In the genomic region with DNA sequence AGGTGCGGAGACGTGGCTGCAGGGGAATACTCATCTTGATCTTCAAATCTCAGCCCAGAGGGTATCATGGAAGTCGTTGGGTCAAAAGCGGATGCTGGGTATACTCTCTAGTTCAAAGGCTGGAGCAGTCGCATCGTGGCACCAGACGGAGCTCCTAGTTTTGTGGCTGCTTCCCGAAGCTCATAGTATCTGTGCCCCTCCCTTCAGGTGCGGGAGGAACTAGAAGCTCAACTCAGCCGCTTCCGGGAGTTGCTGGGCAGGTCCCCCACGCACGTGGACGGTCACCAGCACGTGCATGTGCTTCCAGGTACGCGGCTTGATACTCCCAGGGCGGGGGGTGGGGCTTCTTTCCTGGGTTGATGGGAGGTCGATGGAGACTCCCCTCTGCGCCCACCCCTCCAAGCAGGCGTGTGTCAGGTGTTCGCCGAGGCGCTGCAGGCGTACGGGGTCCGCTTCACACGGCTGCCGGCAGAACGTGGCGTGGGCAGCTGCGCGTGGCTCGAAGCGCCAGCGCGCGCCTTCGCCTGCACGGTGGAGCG, we compare ENCODE assay signal across 8 mouse cellular contexts. TPM values are rescaled to one million over a fixed set of nuclear protein-coding genes. Genes with fewer than 3 reads are reported as not detected.
DNase-seq lines count a peak whose midpoint lies in the region; ATAC-seq lines count a peak whose summit lies in the region.

No protein-coding gene starts in this region.

- no peaks in the 10 kb centered on the region; the same call in 1 of the 2 replicates for H3K36me3 ChIP-seq in liver, embryonic 11.5 days (ENCODE audit: control insufficient read depth, insufficient read depth, low read length)

- ATAC-seq in frontal cortex, adult (ENCODE audit: low TSS enrichment): peak; percentile 38; the same call in 1 of the 2 replicates
- ATAC-seq in CD4-positive, CD25-positive, alpha-beta regulatory T cell, adult 4 months: peak; percentile 65
- ATAC-seq in liver, embryonic 11.5 days (replicated peaks; ENCODE audit: low FRiP score): peak; percentile 19

- H3K9me3 ChIP-seq in liver, embryonic 11.5 days (ENCODE audit: control insufficient read depth, low read length): no peaks in the 10 kb centered on the region

- peaks cover 10% of the 10 kb centered on the region for H3K4me1 ChIP-seq in liver, embryonic 11.5 days (replicated peaks; ENCODE audit: control insufficient read depth, insufficient read depth, low read length)

- no peaks in the 10 kb centered on the region for H3K27me3 ChIP-seq in liver, embryonic 11.5 days (replicated peaks; ENCODE audit: control insufficient read depth, insufficient read depth, low read length)

- H3K4me3 ChIP-seq in liver, embryonic 11.5 days (ENCODE audit: low read depth, low read length): peak overlapping the region; percentile 71

- under 1% methylated on average over 41 of the region's 41 CpGs for WGBS in liver, embryonic 11.5 days

- peak overlapping the region; percentile 40; the same call in 1 of the 2 replicates for H3K27ac ChIP-seq in liver, embryonic 11.5 days (ENCODE audit: low read depth, low read length)

- DNase-seq in frontal cortex, postnatal 25 days (ENCODE audit: low spot score in 2 of 2): no peak
- DNase-seq in embryo, embryonic 11 days: peak; percentile 34
- DNase-seq in induced T-regulatory cell, adult 2 months (ENCODE audit: low read depth): peak; percentile 74
- peak; percentile 70 for DNase-seq in liver, embryonic 11.5 days (ENCODE audit: low spot score)
- DNase-seq in neural tube, embryonic 10.5 days (ENCODE audit: extremely low spot score, low spot score): peak; percentile 54
- DNase-seq in thymus, postnatal 36 days: peak; percentile 23 to 32

- H3K4me2 ChIP-seq in liver, embryonic 11.5 days: peak overlapping the region; percentile 88

- H3K9ac ChIP-seq in liver, embryonic 11.5 days (ENCODE audit: low read depth, low read length): peak overlapping the region; percentile 75

RNA-seq across cellular contexts. Expression of gene Ccdc116, which starts 0.4 kb away (rescaled TPM):
- 1 to 10 TPM in 1 of 2 experiments, under 1 TPM in 1; 0.58 to 1.4 TPM for polyA plus RNA-seq in CD4-positive, CD25-positive, alpha-beta regulatory T cell, adult 4 months (2017; shearing (Covaris generic))
- 1.7 and 2.4 TPM in 2 replicates for polyA plus RNA-seq in liver, embryonic 11.5 days (2014; fragmentation: Nextera tagmentation; extraction: Ambion mirVana)

RNA-seq across cellular contexts. Expression of gene Ydjc, which starts 3.0 kb away (rescaled TPM):
- polyA plus RNA-seq in CD4-positive, CD25-positive, alpha-beta regulatory T cell, adult 4 months (2017; shearing (Covaris generic)): 1 to 10 TPM; 6.9 to 8.4 TPM
- polyA plus RNA-seq in liver, embryonic 11.5 days (2014; fragmentation: Nextera tagmentation; extraction: Ambion mirVana): 33.5 and 34.2 TPM in 2 replicates

RNA-seq across cellular contexts. Expression of gene Sdf2l1, which starts 15.3 kb away (rescaled TPM):
- 10 to 100 TPM; 19.7 to 22.9 TPM for polyA plus RNA-seq in CD4-positive, CD25-positive, alpha-beta regulatory T cell, adult 4 months (2017; shearing (Covaris generic))
- 96.3 and 108 TPM in 2 replicates for polyA plus RNA-seq in liver, embryonic 11.5 days (2014; fragmentation: Nextera tagmentation; extraction: Ambion mirVana)

RNA-seq across cellular contexts. Expression of gene 2610318N02Rik, which starts 22.5 kb away (rescaled TPM):
- 1 to 10 TPM; 3.7 to 5.4 TPM for polyA plus RNA-seq in CD4-positive, CD25-positive, alpha-beta regulatory T cell, adult 4 months (2017; shearing (Covaris generic))
- polyA plus RNA-seq in liver, embryonic 11.5 days (2014; fragmentation: Nextera tagmentation; extraction: Ambion mirVana): 52.6 and 56.8 TPM in 2 replicates

RNA-seq across cellular contexts. Expression of gene Ppil2, which starts 36.4 kb away (rescaled TPM):
- polyA plus RNA-seq in CD4-positive, CD25-positive, alpha-beta regulatory T cell, adult 4 months (2017; shearing (Covaris generic)): 100 to 1,000 TPM; 221 to 254 TPM
- polyA plus RNA-seq in liver, embryonic 11.5 days (2014; fragmentation: Nextera tagmentation; extraction: Ambion mirVana): 111 TPM in 2 replicates

Comparison
In these comparisons a context has a peak if more than half of its experiments do, and no peak if none do; other contexts are left out.
1. DNase-seq: peak in embryo, embryonic 11 days (single experiment), induced T-regulatory cell, adult 2 months (single experiment), liver, embryonic 11.5 days (single experiment), neural tube, embryonic 10.5 days (single experiment) and thymus, postnatal 36 days (2 of 2); none in frontal cortex, postnatal 25 days (0 of 2).
2. Peak in every context shown above with its lines, with median percentiles within 50 percentile points of each other: ATAC-seq.